Mouse (Mus musculus) macrophage (primary cell): Measurements from ENCODE around the gene Fndc1. TPM values are rescaled to one million over a fixed set of nuclear protein-coding genes. Genes with fewer than 3 reads are reported as not detected.

Experiments used
- H3K27ac ChIP-seq: fragments of 350-480 bp; formaldehyde crosslinking; 2 replicates; pipeline ENCODE4 v1.9.0; 2021
- H3K36me3 ChIP-seq: fragments of 350-480 bp; formaldehyde crosslinking; 2 replicates; pipeline ENCODE4 v1.9.0; 2021; ENCODE audit errors: inconsistent target
- H3K4me3 ChIP-seq: fragments of 350-480 bp; formaldehyde crosslinking; 2 replicates; pipeline ENCODE4 v1.9.0; 2021; ENCODE audit errors: inconsistent target
- H3K79me2 ChIP-seq: fragments of 350-480 bp; formaldehyde crosslinking; 2 replicates; pipeline ENCODE4 v1.9.0; 2021; ENCODE audit errors: inconsistent target
- WGBS: methylation state at CpG from one replicate; pipeline ENCODE4 v1.1.7; 2026; ENCODE audit warnings: inconsistent platforms; ENCODE audit not compliant: missing documents; 5-methylcytosine and 5-hydroxymethylcytosine counted together
- polyA plus RNA-seq: library from polyadenylated mRNA; stranded (reverse); fragments of 250-400 nt; gene quantifications from 3 replicates; pipeline ENCODE4 v1.2.4, GENCODE M21; 2018; ENCODE audit warnings: inconsistent platforms

Gene Fndc1
- polyA plus RNA-seq, 1 experiment from 2014 or later = not detected

DNA sequence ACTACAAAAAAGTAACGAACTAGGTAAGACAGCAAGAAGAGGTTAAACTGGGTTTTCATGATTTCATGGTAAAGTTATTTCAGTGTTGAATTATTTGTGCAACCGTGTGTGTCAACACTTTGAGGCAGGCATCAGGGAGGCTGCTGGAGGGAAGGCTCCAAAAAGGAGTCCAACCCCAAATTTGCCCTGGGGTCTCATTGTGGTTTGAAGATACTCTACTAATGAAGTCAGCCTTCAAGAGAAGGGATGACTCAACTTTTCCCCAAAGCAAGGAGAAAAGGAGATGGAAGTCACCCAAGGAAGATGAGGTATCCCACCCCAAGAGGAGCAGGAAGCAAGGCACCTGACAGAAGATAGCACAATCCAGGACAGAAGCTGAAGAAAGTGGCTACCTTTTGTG is 31.9 kb downstream of the Fndc1 start:
- no peak overlapping the region for H3K27ac ChIP-seq
- no peaks in the 10 kb centered on the region for H3K79me2 ChIP-seq
- no peaks in the 10 kb centered on the region for H3K36me3 ChIP-seq
- H3K4me3 ChIP-seq = no peak overlapping the region
- WGBS = 91% methylated on average over 2 of the region's 2 CpGs

DNA sequence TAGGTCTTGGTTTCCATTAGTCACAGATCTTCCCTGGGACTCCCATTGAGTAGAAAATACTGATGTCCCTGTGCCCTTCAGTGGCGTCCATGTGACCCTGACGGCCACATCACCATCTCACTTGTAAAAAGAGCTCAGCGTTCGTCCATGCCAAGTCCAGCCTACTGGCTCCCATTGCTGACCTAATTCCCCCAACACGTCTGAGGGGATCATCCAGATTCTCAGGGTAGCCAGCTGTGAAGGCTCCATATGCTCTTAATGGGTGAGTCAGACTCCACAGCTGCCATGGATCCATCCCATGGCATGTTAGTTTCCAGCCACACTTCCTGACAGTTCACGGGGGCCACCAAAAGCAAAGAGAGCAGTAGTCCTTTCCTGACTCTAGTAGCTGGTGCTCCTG is 33.0 kb downstream of the Fndc1 start:
- H3K27ac ChIP-seq = no peak overlapping the region
- WGBS = 84% methylated on average over 6 of the region's 6 CpGs

DNA sequence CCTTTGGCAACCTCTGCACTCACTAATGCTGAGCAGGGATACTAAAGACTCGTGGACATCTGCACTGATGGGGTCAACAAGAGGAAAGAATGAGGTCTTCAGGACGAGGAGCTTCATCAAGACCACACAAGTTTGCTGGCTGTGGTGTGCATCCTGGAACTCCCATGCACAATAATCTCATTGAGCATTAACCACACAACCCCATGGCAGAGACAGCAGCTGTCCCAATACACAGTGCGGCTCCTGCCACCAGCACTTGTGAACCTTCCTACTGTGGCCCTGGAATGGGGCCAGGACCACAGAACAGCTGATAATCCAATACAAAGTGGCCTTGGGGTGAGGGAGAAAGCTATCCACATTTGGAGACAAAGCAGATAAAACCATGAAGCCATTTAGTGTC is 36.6 kb downstream of the Fndc1 start:
- WGBS = 88% methylated on average over 3 of the region's 3 CpGs
- H3K79me2 ChIP-seq = no peaks in the 10 kb centered on the region
- H3K36me3 ChIP-seq = no peaks in the 10 kb centered on the region
- no peak overlapping the region for H3K4me3 ChIP-seq
- H3K27ac ChIP-seq = no peak overlapping the region

More for the DNA sequence above, 33.0 kb downstream of the Fndc1 start:
- Histone ChIP-seq H3K79me2 (no peaks in the 10 kb centered on the region), H3K4me3 (no peak overlapping the region), H3K36me3 (no peaks in the 10 kb centered on the region)

DNA sequence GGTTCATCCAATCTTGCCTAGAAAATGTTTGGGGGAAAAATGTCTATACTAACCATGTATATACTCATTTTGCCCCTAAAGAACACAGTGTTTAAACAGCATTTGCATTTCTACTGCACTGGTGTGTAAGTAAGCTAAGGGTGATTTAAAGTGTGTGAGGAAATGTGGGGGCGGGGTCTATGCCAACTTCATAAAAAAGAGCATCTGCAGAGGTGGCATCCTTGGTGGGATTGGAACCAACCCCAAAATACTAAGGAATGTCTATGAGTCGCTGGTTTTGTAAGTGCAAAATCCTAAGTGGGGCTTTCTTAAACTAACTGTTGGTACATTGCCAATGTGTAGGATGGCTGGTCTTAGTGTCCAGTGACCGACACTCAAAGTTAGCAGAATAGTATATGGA is 53.0 kb downstream of the Fndc1 start:
- WGBS = 83% methylated on average over 3 of the region's 3 CpGs
- no peaks in the 10 kb centered on the region for H3K36me3 ChIP-seq
- H3K79me2 ChIP-seq = no peaks in the 10 kb centered on the region
- no peak overlapping the region for H3K27ac ChIP-seq
- H3K4me3 ChIP-seq = no peak overlapping the region

DNA sequence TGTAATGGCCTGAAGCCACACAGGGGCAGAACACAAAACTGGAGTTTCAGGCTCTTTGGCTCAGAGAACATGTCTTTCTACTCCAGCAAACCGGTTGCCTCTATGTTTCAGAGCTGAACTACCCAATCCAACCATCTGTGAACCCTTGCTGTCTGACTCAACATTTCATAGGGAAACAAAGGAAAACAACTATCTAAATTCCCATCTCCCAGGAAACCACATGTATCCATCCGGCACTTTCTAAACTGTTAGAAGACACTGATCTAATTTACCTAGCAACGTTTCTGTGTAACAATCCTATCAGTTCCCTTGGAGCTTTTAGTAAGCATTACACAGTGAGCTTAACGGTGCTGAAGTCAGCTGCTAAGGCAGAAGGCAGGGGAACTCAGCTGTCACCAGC is 67.3 kb downstream of the Fndc1 start:
- Histone ChIP-seq H3K79me2 (no peaks in the 10 kb centered on the region), H3K27ac (no peak overlapping the region), H3K36me3 (no peaks in the 10 kb centered on the region), H3K4me3 (no peak overlapping the region)
- WGBS = 90% methylated on average over 4 of the region's 4 CpGs

DNA sequence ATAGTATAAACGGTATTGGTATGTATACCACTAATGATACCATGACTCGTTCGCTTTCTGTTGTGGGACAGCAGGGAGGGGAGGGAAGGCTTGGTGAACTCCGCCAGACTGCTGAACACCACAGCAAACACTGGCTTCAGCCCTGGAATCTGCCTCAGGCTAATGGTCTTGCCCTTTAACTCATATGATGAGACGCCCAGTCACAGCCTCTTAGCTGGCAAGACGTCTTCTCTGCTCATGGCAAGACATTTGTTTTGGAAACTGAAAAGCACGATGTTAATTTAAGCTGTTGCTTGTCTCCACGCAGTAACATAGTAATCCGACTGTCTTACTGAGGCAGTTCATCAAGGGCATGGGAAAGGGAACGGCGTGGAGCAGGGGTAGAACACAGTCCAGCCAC is 72.1 kb downstream of the Fndc1 start:
- Histone ChIP-seq H3K36me3 (no peaks in the 10 kb centered on the region), H3K27ac (no peak overlapping the region), H3K79me2 (no peaks in the 10 kb centered on the region), H3K4me3 (no peak overlapping the region)
- 97% methylated on average over 11 of the region's 11 CpGs for WGBS

DNA sequence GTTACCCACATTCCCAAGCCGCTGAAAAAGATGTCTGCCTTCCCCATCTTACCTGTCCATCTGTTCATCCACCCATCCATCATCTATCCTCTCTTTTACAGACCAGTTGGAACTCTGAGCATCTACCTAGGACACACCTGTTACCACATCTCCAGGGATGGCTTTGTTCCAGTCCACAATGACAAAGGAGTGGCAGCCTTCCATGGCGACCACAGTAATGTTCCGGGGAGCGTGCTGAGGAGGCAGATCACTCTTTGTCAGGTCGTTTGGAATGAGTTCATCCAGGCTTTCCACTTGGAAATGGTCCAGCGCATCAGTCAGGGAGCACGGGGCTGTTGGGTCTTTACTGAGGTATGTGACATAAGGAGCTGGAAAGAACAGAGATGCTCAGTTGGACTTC is 73.7 kb downstream of the Fndc1 start:
- WGBS = 60% methylated on average over 7 of the region's 7 CpGs
- Histone ChIP-seq H3K27ac (no peak overlapping the region), H3K79me2 (no peaks in the 10 kb centered on the region), H3K36me3 (no peaks in the 10 kb centered on the region), H3K4me3 (no peak overlapping the region)

DNA sequence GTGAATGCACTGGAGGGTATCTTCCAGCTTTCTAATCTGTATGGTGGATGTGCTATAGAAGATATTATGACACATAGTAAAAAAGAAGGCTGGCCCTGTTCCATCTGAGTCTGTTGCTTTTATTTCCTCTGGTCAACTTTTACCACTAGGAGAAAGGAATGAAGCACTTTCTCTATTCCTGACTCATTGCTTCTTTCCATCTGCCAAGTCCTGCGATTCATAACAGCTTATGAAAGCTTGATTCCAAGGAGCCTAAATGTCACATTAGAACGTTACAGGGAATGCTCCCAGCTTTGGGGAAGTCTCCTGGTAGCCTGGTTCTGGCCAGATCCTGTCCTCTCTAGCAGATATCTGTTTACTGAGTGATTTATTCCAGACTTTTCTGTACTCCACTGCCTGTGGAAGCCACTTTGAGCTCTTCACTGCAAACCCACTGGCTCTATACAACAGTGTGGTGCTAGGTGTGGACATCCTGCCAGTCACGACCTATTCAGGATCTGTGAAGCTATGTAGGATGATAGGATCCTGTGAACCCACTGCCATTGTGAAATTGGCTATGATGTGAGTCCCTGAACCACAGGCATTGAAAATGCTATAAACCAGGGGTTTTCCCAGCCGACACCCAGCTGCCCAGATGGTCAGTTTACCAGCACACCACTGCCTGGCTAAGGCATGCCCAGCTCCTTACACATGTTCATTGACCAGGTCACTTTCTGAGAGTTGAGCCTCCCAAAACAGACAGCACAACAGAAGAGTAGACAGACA is 77.9 kb downstream of the Fndc1 start:
- Histone ChIP-seq H3K4me3 (no peak overlapping the region), H3K36me3 (no peaks in the 10 kb centered on the region), H3K79me2 (no peaks in the 10 kb centered on the region), H3K27ac (no peak overlapping the region)
- WGBS = 76% methylated on average over 4 of the region's 4 CpGs

DNA sequence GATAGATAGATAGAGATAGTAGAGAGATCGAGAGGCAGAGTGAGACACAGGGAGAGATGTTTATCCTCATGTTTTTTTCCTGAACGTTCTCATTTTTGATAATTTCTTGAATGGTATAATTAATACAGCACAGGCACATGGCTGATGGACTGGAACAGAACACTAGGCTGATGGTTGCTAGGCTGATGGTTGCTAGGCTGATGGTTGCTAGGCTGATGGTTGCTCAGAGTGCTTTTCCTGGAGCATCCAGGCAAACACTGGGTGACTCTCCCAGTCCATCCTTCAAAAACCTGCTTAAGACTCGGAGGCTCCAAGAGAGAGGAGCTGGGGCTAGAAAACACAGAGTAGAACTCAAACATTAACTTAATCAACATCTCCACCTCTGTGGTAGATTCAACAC is 80.3 kb downstream of the Fndc1 start:
- Histone ChIP-seq H3K79me2 (no peaks in the 10 kb centered on the region), H3K36me3 (no peaks in the 10 kb centered on the region), H3K27ac (no peak overlapping the region), H3K4me3 (no peak overlapping the region)
- WGBS = 88% methylated on average over 3 of the region's 3 CpGs

DNA sequence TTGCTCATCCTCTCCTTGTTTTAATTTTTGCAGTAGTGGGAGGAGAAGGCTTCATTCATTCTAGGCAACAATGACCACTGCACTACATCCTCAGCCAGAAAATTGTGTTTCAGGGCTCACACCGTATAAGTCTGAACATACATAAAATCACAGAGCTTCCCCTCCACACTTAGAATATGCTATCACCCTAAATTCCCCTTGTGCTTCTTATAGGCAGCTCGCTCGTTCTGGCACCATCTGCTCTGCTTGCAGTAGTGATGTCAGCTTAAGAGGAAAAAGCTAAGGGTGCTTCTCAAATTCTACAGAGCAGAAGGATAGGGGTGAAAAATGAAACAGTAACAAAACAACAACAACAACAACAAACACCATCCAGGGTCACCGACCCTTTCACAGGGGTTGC is 82.1 kb downstream of the Fndc1 start:
- Histone ChIP-seq H3K4me3 (no peak overlapping the region), H3K36me3 (no peaks in the 10 kb centered on the region), H3K79me2 (no peaks in the 10 kb centered on the region), H3K27ac (no peak overlapping the region)
- 86% methylated on average over 4 of the region's 4 CpGs for WGBS

DNA sequence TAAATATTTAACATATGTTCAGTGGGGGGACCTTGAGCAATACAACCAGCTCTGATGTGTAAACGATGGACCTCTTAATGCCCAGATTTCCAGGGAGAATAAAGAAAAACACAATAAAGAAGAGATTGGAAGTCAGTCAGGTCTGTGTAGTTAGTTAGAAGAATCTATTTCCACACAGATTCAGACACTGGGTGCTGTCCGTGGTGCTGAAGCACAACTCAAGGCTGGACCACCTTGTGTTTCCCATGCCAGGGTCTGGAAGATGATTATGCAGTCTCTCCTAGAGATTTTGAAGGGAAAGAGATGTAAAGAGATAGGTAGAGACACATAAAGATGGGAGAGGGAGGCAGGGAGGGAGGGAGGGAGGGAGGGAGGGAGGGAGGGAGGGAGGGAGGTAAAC is 86.1 kb downstream of the Fndc1 start:
- whole genome bisulfite sequencing = 35% methylated on average over 2 of the region's 2 CpGs
- Histone ChIP-seq H3K27ac (no peak overlapping the region), H3K79me2 (no peaks in the 10 kb centered on the region), H3K36me3 (no peaks in the 10 kb centered on the region), H3K4me3 (no peak overlapping the region)

DNA sequence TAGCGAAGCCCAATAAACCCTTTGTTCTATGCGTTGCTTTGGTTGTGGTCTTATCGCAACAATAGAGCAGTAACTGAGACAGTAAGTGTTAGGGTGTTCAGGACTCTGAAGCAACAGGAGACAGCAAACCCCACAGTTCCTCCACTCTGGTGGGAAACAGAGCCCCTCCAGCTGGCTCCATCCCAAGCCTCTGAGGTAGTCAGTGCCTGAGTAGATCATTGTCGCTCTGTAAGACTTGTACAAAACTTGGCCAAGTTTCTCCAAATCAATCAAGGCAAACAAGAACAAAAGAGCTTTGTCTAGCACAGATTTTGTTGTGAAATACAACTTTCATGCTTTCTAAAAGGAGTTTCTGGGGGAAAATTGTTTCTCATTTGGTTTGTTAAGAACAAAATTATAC is 104.1 kb downstream of the Fndc1 start:
- H3K36me3 ChIP-seq = no peaks in the 10 kb centered on the region
- no peak overlapping the region for H3K4me3 ChIP-seq
- no peaks in the 10 kb centered on the region for H3K79me2 ChIP-seq
- WGBS = 89% methylated on average over 4 of the region's 4 CpGs
- H3K27ac ChIP-seq = no peak overlapping the region

DNA sequence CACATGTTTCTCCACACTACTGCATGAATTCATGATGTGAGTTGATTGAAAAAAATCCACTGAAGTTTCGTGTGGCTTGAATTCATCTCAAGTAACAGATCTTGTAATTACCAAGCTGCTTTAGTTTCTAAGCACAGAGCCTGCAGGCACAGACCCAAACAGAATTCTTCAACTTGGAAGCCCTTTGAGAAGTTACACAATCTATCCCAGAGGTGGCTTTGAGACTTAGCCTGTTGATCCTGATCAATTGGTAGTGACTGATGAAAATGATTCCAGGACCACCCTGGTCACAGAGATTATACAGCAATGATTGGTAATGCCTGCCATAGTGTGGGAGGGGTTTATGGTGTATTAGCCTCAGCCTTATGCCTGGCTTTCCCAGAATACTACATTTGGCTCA is 108.2 kb downstream of the Fndc1 start:
- no peak overlapping the region for H3K4me3 ChIP-seq
- H3K79me2 ChIP-seq = no peaks in the 10 kb centered on the region
- 73% methylated on average over 1 of the region's 1 CpGs for WGBS
- H3K27ac ChIP-seq = no peak overlapping the region
- no peaks in the 10 kb centered on the region for H3K36me3 ChIP-seq

DNA sequence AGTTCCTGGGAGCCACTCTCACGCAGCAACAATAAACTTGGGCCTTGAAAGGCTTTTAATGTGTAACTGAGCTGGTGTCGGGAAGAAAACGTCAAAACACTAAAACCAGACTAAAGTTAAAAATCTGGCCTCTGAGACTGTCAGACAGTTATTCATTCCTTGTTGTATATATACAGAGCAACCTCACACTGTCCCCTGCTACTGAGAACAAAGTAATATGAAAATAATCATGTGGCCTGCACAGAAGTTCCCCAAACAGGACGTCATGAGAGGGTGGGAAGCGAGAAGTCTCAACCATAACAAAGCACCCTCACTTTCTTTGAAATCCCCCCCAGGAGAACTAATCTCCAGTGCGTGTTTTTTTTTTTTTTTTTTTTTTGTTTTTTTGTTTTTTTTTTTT is 109.2 kb downstream of the Fndc1 start:
- WGBS = 77% methylated on average over 6 of the region's 6 CpGs
- no peaks in the 10 kb centered on the region for H3K79me2 ChIP-seq
- H3K36me3 ChIP-seq = no peaks in the 10 kb centered on the region
- no peak overlapping the region for H3K27ac ChIP-seq
- no peak overlapping the region for H3K4me3 ChIP-seq

DNA sequence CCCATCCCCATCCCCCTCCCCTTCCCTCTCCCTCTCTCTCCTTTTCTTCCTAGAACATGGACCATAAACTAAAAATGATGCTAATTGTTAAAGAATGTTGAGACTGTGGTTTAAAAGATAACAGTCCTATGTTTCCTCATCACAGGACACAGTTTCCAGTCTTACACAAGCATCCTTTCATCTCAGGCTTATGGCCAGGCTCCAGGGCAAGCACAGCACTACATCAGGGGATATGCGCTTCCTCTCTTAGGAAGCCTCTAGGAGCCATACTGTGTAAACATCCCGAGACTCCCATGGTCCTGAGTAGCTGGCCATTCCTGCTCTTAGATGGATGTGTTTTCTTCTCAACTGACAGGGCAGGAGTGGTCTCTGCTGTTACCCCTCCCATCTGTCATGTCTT is 114.1 kb downstream of the Fndc1 start:
- WGBS = 73% methylated on average over 2 of the region's 2 CpGs
- no peaks in the 10 kb centered on the region for H3K36me3 ChIP-seq
- H3K27ac ChIP-seq = no peak overlapping the region
- no peak overlapping the region for H3K4me3 ChIP-seq
- no peaks in the 10 kb centered on the region for H3K79me2 ChIP-seq

DNA sequence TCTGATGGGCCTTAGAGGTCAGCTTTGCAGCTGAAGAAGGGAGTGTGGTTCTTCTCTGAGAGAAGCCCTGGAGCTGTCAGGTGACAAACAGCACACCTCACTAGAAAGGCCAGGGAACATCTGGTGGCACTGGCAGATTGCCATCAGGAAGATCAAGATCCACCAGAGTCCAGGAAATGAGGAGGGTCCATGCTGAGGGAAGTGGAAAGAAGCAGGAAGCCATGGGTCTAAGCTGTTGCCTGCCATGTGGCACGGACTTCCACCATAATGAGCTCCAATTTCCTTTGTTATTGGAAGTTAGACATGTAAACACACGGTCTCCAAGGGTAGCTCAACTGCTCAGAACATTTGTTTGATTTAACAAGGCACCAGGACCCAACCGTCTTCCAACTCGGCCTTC is 120.0 kb downstream of the Fndc1 start:
- no peaks in the 10 kb centered on the region for H3K36me3 ChIP-seq
- WGBS = 64% methylated on average over 4 of the region's 4 CpGs
- H3K4me3 ChIP-seq = no peak overlapping the region
- H3K79me2 ChIP-seq = no peaks in the 10 kb centered on the region
- H3K27ac ChIP-seq = no peak overlapping the region
